Mouse (Mus musculus) lung, adult 2 months (tissue): ENCODE measurements around the gene Lmntd1. TPM values are rescaled to one million over a fixed set of nuclear protein-coding genes. Genes with fewer than 3 reads are reported as not detected.
A peak's percentile ranks its signal among the peaks of the same experiment; 100 is the strongest.

Experiments used
- DNase-seq: peaks from one replicate; pipeline ENCODE4 v3.0.0; 2022
- H3K4me1 ChIP-seq: fragments of 200-500 bp; 2 replicates; pipeline ENCODE4 v1.6.1; 2011; ENCODE audit warnings: low read length; ENCODE audit not compliant: control insufficient read depth, insufficient read depth
- H3K4me3 ChIP-seq: fragments of 200-500 bp; replicated peaks from 2 replicates; pipeline ENCODE3; 2011; ENCODE audit warnings: low read depth, mild to moderate bottlenecking, control low read depth, low read length; ENCODE audit errors: extremely low read depth
- CTCF ChIP-seq: fragments of 200-500 bp; IDR thresholded peaks from 2 replicates; pipeline ENCODE4 v1.5.1; 2011; ENCODE audit warnings: mild to moderate bottlenecking, low read length, control low read depth; ENCODE audit not compliant: insufficient read depth
- POLR2A ChIP-seq: fragments of 200-500 bp; IDR thresholded peaks from 2 replicates; pipeline ENCODE4 v1.6.1; 2011; ENCODE audit warnings: low read depth, mild to moderate bottlenecking, control low read depth, low read length, borderline replicate concordance; ENCODE audit errors: extremely low read depth
- WGBS: fragments of 180-500 bp; shearing (Covaris S2); methylation state at CpG from one replicate; pipeline ENCODE4 v1.1.7; 2018; 5-methylcytosine and 5-hydroxymethylcytosine counted together
- polyA plus RNA-seq: library from polyadenylated mRNA; depleted of rRNA; stranded (reverse); fragments of >200 nt; gene quantifications from 2 replicates; pipeline ENCODE4 v1.2.3, GENCODE M21; 2012

Gene Lmntd1
- polyA plus RNA-seq, 1 experiment, result 4.5 TPM

GRCm38 (mm10) chr6:145397881-145398280 lies 216.2 kb downstream of the Lmntd1 start:
- no peak for TF ChIP-seq POLR2A
- no peak for TF ChIP-seq CTCF
- no peak overlapping the region for H3K4me3 ChIP-seq
- no peaks in the 10 kb centered on the region for H3K4me1 ChIP-seq
- no peak for DNase-seq
- WGBS, result 90% methylated on average over 4 of the region's 4 CpGs

- TF ChIP-seq POLR2A (no peak), CTCF (no peak)
- H3K4me3 ChIP-seq, result no peak overlapping the region
- no peak for DNase-seq
- H3K4me1 ChIP-seq, result no peaks in the 10 kb centered on the region
- 93% methylated on average over 2 of the region's 2 CpGs for WGBS
Observed at GRCm38 (mm10) chr6:145396534-145396933, 217.6 kb downstream of the Lmntd1 start.

GRCm38 (mm10) chr6:145390421-145390820 lies 223.7 kb downstream of the Lmntd1 start:
- Histone ChIP-seq H3K4me3 (no peak overlapping the region), H3K4me1 (no peaks in the 10 kb centered on the region)
- DNase-seq, result no peak
- TF ChIP-seq CTCF (no peak), POLR2A (no peak)
- WGBS, result 78% methylated on average over 2 of the region's 2 CpGs

GRCm38 (mm10) chr6:145389904-145390303 lies 224.2 kb downstream of the Lmntd1 start:
- DNase-seq, result no peak
- TF ChIP-seq POLR2A (no peak), CTCF (no peak)
- WGBS, result 75% methylated on average over 7 of the region's 7 CpGs

GRCm38 (mm10) chr6:145387378-145387777 lies 226.7 kb downstream of the Lmntd1 start:
- Histone ChIP-seq H3K4me1 (no peaks in the 10 kb centered on the region), H3K4me3 (no peak overlapping the region)
- TF ChIP-seq POLR2A (no peak), CTCF (no peak)
- WGBS, result 74% methylated on average over 6 of the region's 6 CpGs
- no peak for DNase-seq

More at GRCm38 (mm10) chr6:145389904-145390303, 224.2 kb downstream of the Lmntd1 start:
- Histone ChIP-seq H3K4me1 (no peaks in the 10 kb centered on the region), H3K4me3 (no peak overlapping the region)

- TF ChIP-seq POLR2A (no peak), CTCF (no peak)
- Histone ChIP-seq H3K4me3 (no peak overlapping the region), H3K4me1 (no peaks in the 10 kb centered on the region)
- no peak for DNase-seq
- 45% methylated on average over 12 of the region's 12 CpGs for WGBS
Observed at GRCm38 (mm10) chr6:145382586-145383380, 231.3 kb downstream of the Lmntd1 start.

- DNase-seq, result no peak
- Histone ChIP-seq H3K4me3 (no peak overlapping the region), H3K4me1 (no peaks in the 10 kb centered on the region)
- 90% methylated on average over 8 of the region's 8 CpGs for WGBS
- TF ChIP-seq CTCF (no peak), POLR2A (no peak)
Observed at GRCm38 (mm10) chr6:145380961-145381360, 233.2 kb downstream of the Lmntd1 start.

- peak; percentile 25 for DNase-seq
- H3K4me1 ChIP-seq, result no peaks in the 10 kb centered on the region
- 40% methylated on average over 6 of the region's 6 CpGs for WGBS
- TF ChIP-seq CTCF (no peak), POLR2A (no peak)
- no peak overlapping the region for H3K4me3 ChIP-seq
Observed at GRCm38 (mm10) chr6:145379175-145379574, 234.9 kb downstream of the Lmntd1 start.

- DNase-seq, result no peak
- Histone ChIP-seq H3K4me1 (no peaks in the 10 kb centered on the region), H3K4me3 (no peak overlapping the region)
- WGBS, result 41% methylated on average over 4 of the region's 4 CpGs
- TF ChIP-seq CTCF, result no peak
- no peak for TF ChIP-seq POLR2A
Observed at GRCm38 (mm10) chr6:145378689-145379088, 235.4 kb downstream of the Lmntd1 start.

- TF ChIP-seq CTCF (no peak), POLR2A (no peak)
- Histone ChIP-seq H3K4me1 (no peaks in the 10 kb centered on the region), H3K4me3 (no peak overlapping the region)
- 50% methylated on average over 2 of the region's 2 CpGs for WGBS
- DNase-seq, result no peak
Observed at GRCm38 (mm10) chr6:145374372-145374771, 239.7 kb downstream of the Lmntd1 start.
